Mouse (Mus musculus) kidney, adult 2 months (tissue): Measurements from ENCODE around the gene Nav2.

Experiments
- CTCF ChIP-seq: fragments of 200-500 bp; conservative IDR thresholded peaks from 2 replicates; pipeline ENCODE4 v1.5.1; 2011; ENCODE audit warnings: low read depth, mild to moderate bottlenecking, control low read depth, low read length, moderate library complexity, mixed read lengths; ENCODE audit not compliant: insufficient read depth, insufficient read length
- POLR2A ChIP-seq: fragments of 200-500 bp; IDR thresholded peaks from one replicate; pipeline ENCODE4 v1.6.1; 2011; ENCODE audit warnings: low read depth, low read length, control low read depth

DNA sequence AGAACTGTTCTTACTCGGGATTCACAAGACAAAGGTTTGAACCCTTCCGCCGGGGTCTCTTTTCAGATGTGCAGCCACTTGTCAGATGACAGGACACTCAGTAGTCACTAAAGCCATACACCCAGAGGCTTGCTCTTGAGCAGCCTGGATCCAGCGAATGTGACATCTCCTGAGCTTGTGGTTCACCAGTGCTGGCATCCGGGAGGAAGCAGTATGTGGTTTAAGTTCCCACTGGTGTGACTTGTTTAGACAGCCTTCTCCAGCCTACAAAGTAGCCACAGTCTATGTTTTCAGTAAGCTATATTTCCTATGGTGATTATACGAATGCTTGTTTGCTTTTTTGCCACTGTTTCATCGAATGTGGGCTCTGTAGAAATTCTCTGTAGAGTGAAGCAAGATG, 331.9 kb downstream of the Nav2 start:
- TF ChIP-seq CTCF = no peak
- TF ChIP-seq POLR2A = no peak
